Mouse (Mus musculus): ENCODE results near the gene Fam13c.

The Fam13c gene

DNA sequence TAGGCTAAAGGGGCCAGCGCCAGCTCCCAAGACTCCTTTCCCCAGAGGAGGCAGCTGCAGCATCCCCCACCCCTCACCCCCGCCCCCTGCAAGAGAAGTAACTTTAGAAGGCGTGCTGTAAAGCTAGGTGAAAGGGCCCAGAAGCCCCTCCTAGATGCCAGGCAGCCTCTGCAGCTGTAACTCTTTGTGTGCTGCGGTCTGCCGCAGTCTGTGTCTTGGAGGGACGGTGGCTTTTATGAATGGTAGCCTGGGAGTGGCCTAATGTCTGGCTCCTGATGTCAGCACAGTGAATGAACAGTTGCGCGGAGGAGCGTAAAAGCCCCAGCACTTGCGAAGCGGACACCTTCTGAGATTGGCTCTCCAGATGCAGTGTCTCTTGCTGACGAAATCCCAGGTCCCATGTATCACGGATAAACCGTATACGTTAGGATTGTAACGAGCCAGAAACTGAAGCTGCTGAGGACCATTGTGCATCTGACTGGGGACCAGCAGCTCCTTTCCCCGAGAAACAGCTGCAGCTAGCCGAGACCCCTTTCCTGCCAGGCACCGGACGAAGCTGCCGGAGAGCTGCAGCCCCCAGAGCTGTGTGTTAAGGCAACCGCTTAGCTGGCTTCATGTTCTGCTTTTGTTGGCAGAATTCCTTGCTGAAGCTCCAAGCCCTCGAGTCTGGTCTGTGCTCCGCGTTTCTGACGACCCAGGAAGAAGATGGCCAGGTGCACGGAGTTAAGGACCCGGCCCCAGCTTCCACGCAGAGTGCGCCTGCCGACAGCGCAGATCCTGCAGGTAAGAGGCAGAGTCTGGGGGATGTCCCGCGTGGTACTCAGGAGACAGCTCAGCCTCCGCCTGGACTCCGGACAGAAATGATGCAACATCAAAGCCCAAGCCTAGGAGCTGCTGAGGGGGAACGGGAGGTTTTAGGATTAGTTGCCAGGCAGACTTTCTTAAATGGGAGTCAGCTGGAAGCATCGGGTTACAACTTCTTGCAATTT lies 80.2 kb downstream of the Fam13c start:
- DNase-seq (ENCODE audit: low read depth) = peak; percentile 80

- DNase-seq (ENCODE audit: low read depth) = peak; percentile 24
These were observed 81.1 kb downstream of the Fam13c start for GRCm38 (mm10) chr10:70521379-70521778.

- peak; percentile 79 for DNase-seq (ENCODE audit: low read depth)
These were observed 90.0 kb downstream of the Fam13c start for GRCm38 (mm10) chr10:70530185-70530823.

DNA sequence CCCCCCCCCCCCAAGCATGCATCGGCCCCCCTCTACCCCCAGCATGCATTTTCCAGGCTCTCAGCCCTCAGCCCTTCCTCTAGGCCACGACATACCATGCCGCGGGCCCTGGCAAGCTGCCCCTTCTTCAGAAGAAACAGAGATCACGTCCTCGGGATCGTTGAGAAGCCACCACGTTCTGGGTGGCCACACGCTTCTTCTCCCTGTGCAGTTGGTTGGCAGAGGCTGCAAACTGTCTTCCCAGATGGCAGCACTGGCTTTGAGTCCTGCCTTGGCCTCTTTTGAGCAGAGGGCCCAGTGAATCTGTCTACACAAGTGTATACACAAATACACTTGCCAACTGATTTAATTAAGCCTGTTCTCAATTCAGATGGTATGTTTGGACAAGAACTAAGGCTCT lies 92.0 kb downstream of the Fam13c start:
- no peak for DNase-seq (ENCODE audit: low read depth)

- DNase-seq (ENCODE audit: low read depth) = no peak
These were observed 93.1 kb downstream of the Fam13c start for GRCm38 (mm10) chr10:70533301-70533781.

GRCm38 (mm10) chr10:70533986-70534385 lies 93.7 kb downstream of the Fam13c start:
- DNase-seq (ENCODE audit: low read depth) = no peak

DNA sequence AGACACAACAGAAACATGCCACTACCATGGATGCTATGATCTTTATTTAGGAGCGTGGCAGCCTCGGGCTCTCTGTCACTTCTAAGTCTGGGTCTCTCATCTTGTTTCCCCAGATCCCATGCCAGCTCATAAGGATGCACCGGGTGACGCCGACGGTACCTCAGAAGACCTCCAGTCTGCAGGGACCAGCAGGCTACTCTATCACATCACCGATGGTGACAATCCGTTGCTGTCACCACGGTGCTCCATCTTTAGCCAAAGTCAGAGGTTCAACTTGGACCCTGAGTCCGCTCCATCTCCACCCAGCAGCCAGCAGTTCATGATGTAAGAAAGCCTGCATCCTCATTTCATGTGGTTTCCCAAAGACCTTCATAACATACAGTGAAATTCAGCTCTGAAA lies 94.3 kb downstream of the Fam13c start:
- no peak for DNase-seq (ENCODE audit: low read depth)

GRCm38 (mm10) chr10:70535401-70535800 lies 95.1 kb downstream of the Fam13c start:
- no peak for DNase-seq (ENCODE audit: low read depth)

- DNase-seq (ENCODE audit: low read depth) = peak; percentile 15
These were observed 97.4 kb downstream of the Fam13c start for GRCm38 (mm10) chr10:70537694-70538093.

DNA sequence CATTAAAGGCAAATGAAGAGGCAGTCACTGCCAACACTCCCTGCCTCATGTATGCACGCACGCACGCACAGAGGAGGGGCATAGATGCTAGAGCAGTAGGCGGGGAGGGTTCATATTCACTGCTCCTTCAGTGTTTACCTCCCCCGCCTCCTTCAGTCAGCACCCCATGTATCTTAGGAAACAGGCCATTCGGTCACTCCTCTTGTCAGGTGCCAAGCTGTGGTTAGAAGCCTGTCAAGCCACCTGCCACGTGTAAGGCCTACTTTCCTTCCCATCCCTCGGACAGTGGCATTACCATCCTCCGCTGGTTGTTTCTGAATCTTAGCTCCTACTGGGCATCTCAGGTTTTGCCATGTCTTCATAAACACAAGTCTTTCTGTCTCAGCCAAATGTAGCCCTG lies 99.0 kb downstream of the Fam13c start:
- DNase-seq (ENCODE audit: low read depth) = no peak

DNA sequence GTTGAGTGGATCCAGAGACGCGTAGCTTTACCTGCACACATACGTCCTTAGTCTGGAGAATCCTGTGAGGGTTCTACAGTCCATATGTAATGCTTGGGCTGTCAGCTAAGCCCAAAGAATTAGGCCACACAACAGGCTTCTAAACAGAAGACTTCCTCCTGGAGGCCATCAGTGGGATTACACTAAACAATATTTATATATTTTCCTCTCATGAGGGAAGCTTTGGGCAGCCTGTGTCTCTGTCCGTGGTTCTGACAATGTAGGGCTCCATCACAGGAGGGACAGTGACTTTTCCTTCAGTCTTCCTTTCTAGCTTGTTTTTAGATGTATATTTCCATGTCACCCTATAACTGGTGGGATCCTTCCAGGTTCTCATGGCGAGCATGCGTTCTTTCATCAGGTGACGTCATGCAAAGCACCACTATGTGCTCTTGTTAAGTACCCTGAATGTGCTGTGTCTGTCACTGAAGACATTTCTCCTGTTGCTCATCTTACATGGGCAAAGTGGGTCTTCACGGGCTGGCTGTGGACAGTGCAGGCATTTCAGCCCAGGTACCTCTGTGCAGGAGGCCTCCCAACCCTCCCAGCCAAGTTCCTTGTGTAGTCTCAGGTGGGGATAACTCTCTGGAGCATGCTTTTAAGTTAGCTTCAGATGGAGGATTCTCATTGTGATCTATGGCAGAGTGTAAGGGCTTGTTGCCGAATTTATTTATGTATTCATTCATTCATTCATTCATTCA lies 100.3 kb downstream of the Fam13c start:
- DNase-seq (ENCODE audit: low read depth) = peak; percentile 78

DNA sequence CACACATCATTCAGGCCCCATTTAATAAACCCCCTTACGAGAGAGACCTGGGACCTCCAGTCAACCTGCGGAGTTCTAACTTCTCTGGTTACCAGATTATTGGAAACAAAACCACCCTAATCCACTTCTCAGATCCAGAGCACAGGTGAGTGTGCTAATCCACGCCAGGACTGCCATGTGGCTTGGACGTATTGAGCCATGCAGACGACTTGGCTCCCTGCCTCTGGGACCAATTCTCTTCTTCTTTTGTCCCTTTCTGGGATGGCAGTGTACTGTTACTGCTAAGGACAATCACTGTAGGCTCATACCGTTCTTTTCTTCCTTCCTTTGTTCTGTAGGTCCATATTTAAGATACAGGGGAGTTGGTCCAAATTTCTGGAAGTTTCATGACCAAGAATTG lies 102.6 kb downstream of the Fam13c start:
- no peak for DNase-seq (ENCODE audit: low read depth)

GRCm38 (mm10) chr10:70552531-70552930 lies 112.2 kb downstream of the Fam13c start:
- DNase-seq (ENCODE audit: low read depth) = no peak

DNA sequence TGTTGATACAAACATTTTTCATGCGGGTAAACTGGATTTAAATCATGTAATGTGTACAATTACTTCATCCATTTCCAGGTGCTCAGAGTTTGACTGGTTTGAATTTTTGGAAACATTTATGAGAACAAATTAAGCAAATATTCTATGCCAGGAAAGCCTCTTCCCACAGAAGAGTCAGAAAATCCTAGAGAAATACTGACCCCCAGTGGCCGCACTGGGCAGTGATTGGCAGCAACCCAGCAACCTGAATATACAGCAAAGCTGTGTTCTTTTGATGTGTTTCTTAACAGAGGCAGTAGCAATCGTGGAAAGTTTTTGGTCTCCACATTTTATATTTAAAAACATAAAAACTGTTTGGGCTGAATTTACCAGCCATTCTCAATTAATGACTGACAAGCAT lies 123.4 kb downstream of the Fam13c start:
- peak; percentile 92 for DNase-seq (ENCODE audit: low read depth)

DNA sequence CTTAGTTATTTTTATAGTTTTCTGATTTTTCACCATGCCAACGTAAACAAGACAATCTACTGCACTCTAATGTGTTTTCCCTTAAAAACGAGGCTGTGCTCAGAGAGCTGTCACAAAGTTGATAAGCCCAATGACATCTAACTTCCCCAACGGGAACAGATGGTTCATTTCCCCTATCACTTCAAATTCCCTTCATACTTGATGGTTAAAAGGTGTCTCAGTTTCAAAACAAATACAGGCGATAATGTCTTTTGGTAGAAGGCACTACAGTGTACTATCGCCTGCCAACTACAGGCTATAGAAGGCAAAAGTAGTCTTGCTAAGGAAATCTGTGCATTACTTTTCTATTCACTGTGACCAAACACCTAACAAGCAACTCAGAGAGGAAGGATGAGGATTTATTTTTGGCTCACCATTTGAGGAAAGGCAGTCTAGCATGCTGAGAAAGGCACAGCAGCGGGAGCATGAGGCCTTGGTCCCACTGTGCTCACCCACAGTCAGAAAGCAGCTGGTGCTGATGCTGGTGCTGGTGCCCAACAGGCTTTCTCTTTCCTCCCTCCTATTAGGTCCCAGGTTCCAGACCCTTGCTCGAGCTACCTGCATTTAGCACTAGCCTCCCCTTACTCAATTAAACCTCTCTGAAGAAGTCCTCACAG lies 141.4 kb downstream of the Fam13c start:
- DNase-seq (ENCODE audit: low read depth) = no peak

DNA sequence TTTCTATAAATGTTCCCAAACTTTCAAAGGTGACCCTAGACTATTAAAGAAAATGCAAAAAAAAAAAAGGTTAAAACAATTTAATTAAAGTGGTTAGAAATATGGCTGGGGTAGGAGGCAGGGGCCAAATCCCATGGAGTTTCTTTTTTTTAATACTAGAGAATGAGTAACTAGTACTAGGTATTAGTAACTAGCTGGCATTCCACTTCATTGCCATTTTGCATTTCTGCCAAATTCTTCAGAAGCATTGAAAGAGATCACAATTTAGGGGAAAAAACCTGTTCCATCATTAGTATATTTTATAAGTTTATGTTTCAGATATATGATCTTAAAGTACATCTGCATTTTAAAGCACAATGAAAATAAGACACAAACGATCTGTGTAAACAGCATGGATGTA lies 143.9 kb downstream of the Fam13c start:
- no peak for DNase-seq (ENCODE audit: low read depth)

DNA sequence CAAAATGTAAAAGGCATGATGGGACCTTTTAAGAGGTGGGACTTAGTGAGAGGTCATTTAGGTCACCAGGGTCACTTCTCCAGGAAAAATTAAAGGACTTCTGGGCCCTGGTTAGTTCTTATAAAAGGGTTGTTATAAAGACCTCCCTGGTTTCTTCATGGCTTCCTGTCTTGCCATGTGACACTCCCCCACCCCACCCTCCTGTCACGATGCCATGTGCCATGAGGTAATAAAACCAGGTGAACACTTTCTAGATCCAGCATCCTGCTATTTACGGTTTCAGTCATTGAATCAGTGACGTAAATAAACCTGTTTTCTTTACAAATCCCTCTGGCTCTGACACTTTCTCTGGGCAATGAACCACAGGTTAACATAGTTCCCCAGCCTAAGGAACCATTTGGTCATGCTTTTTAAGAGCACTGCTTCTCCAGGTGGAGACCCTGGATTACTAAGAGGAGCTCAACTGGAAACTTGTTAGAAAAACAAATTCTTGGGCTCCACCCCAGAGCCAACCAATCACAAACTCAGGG lies 146.7 kb downstream of the Fam13c start:
- DNase-seq (ENCODE audit: low read depth) = no peak

DNA sequence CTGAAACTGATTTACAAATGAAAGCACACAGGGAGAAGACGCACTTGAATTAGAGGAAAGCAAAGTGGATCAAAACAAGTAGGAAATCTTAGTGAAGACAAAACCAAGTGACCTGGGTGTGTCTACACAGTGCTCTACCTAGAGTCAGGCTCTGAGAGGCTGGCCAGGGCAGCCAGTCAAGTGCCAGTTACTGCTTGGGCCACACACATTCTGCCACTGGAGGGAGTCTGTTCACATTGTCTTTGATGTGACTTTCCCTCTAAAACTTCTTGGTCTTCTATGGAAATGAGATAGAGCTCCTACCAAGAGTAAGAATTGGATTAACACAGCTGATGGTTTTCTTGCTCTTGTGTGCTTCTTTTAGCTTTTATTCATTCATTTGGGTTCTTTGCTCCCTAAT lies 153.7 kb downstream of the Fam13c start:
- DNase-seq (ENCODE audit: low read depth) = peak; percentile 40

DNA sequence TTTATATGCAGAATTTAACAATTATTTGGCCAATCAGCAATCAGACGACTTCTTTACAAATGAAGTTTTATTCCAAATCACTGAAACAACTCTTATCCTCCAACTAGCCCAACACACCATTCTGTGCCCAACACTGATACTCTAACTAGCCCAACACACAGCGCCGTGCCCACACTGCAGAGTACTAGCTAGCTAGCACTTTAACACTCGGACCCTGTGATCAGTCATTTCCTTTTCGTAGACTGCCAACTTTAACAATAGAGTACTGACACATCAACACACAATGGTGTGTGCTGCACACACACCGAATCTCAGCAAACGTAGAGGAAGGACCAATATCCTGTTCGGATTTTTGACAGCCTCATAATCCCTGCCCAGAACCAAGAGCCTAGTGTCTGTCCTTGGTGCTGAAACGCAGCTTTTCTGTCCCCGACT lies 157.8 kb downstream of the Fam13c start:
- DNase-seq (ENCODE audit: low read depth) = peak; percentile 58

GRCm38 (mm10) chr10:70598516-70599125 lies 158.3 kb downstream of the Fam13c start:
- DNase-seq (ENCODE audit: low read depth) = no peak
